Mouse (Mus musculus): ENCODE measurements around the gene Tstd1. TPM values are rescaled to one million over a fixed set of nuclear protein-coding genes. Genes with fewer than 3 reads are reported as not detected.

The Tstd1 gene
- polyA plus RNA-seq, 1 experiment from 2014 or later, result 7.1 TPM

DNA sequence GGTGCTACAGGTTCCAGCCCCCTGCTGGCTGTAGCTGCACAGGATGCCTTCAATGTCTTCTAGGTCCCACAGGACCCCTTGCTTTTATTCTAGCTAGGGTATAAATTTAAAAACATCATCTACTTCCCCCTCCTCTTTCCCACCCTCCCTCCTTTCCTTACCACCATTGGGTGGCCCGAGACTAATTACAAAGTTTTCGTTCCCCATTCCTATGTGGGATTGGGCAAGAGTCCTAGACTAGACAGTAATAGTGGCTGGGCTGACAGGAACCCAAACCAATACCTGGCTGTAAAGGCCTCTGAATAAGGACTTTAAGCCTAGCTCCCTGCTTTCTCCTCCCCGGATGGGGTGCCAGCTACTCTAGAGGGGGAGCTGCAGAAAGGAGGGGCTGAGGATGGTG, 44.5 kb downstream of the Tstd1 start:
- Histone ChIP-seq H3K4me3 (ENCODE audit: low read depth, low read length) (no peak overlapping the region), H3K9me3 (ENCODE audit: low read length) (no peaks in the 10 kb centered on the region), H3K4me2 (replicated peaks; ENCODE audit: low read depth, low read length) (no peak overlapping the region), H3K27me3 (replicated peaks; ENCODE audit: insufficient read depth, low read length) (no peaks in the 10 kb centered on the region), H3K4me1 (ENCODE audit: insufficient read depth, low read depth, low read length) (no peaks in the 10 kb centered on the region), H3K36me3 (ENCODE audit: insufficient read depth, low read length) (peaks cover 21% of the 10 kb centered on the region), H3K9ac (replicated peaks; ENCODE audit: low read depth) (no peak overlapping the region), H3K27ac (ENCODE audit: low read length) (no peak overlapping the region)
- 85% methylated on average over 3 of the region's 3 CpGs for WGBS
- ATAC-seq (no peak), DNase-seq (ENCODE audit: low spot score) (no peak)
- TF ChIP-seq CTCF (IDR thresholded peaks at IDR 0.05), result peak; percentile 27; the same call in 1 of the 2 replicates
- no peak for TF ChIP-seq EP300 (IDR thresholded peaks at IDR 0.05)

DNA sequence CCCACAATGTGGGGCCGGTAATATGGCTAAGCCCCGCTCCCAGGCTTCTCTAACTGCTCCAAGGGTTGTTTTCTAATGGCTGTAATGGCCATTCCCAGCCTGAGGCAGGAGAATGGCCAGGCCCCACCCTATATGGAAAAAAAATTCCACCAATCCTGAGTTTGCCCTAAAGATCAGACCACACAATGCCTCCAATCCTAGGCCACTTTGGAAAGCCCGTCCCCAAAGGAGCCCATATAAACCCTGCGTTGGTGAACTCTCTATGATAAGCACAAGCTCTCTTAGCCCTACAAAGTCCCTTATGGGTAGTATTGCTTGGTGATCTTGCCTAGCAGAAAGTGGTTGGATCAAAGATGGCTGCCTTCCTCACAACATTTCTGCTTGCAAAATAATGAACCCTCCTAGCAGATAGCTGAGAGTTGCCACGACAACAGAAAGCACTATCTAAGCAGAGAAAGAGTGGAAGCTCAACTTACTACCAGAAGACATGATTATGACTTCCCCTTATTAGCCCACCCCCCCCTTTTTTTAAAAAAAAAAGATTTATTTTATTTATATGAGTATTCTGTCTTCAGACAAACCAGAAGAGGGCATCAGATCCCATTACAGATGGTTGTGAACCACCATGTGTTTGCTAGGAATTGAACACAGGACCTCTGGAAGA, 47.2 kb downstream of the Tstd1 start:
- H3K9ac ChIP-seq (replicated peaks; ENCODE audit: low read depth), result no peak overlapping the region
- WGBS, result 93% methylated on average over 5 of the region's 5 CpGs
- DNase-seq (ENCODE audit: low spot score), result no peak

DNA sequence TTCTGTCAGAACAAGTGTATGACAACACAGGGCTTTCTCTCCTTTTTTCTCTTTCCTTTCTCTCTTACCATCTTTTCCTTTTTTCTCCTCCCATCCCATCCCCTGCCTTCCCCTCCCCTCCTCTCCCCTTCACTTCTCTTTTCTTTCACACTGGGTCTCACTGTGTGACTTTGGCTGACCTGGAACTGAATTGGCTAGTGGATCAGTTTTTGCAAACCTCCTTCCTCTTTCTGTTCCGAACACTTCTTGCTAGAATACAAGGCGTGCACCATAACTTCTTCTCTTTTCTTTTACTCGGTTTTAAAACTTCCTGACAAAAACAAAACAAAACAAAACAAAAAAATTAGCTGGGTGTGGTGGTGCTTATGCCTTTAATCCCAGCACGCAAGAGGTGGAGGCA, 47.9 kb downstream of the Tstd1 start:
- no peak overlapping the region for H3K4me3 ChIP-seq (ENCODE audit: low read depth, low read length)
- no peak for TF ChIP-seq CTCF (IDR thresholded peaks at IDR 0.05)
- TF ChIP-seq EP300 (IDR thresholded peaks at IDR 0.05), result no peak
- H3K27me3 ChIP-seq (replicated peaks; ENCODE audit: insufficient read depth, low read length), result no peaks in the 10 kb centered on the region
- H3K9ac ChIP-seq (replicated peaks; ENCODE audit: low read depth), result no peak overlapping the region
- ATAC-seq (no peak), DNase-seq (ENCODE audit: low spot score) (no peak)
- peaks cover 16% of the 10 kb centered on the region for H3K36me3 ChIP-seq (ENCODE audit: insufficient read depth, low read length)
- no peaks in the 10 kb centered on the region for H3K9me3 ChIP-seq (ENCODE audit: low read length)
- 76% methylated on average over 4 of the region's 4 CpGs for WGBS
- H3K27ac ChIP-seq (ENCODE audit: low read length), result no peak overlapping the region
- no peaks in the 10 kb centered on the region for H3K4me1 ChIP-seq (ENCODE audit: insufficient read depth, low read depth, low read length)
- no peak overlapping the region for H3K4me2 ChIP-seq (replicated peaks; ENCODE audit: low read depth, low read length)

More for the DNA sequence above, 47.2 kb downstream of the Tstd1 start:
- H3K4me3 ChIP-seq (ENCODE audit: low read depth, low read length), result no peak overlapping the region
- no peak overlapping the region for H3K27ac ChIP-seq (ENCODE audit: low read length)
- no peaks in the 10 kb centered on the region for H3K27me3 ChIP-seq (replicated peaks; ENCODE audit: insufficient read depth, low read length)
- H3K36me3 ChIP-seq (ENCODE audit: insufficient read depth, low read length), result peaks cover 17% of the 10 kb centered on the region
- TF ChIP-seq CTCF (IDR thresholded peaks at IDR 0.05) (no peak), EP300 (IDR thresholded peaks at IDR 0.05) (no peak)
- H3K4me2 ChIP-seq (replicated peaks; ENCODE audit: low read depth, low read length), result no peak overlapping the region
- no peak for ATAC-seq
- H3K4me1 ChIP-seq (ENCODE audit: insufficient read depth, low read depth, low read length), result no peaks in the 10 kb centered on the region
- no peaks in the 10 kb centered on the region for H3K9me3 ChIP-seq (ENCODE audit: low read length)

DNA sequence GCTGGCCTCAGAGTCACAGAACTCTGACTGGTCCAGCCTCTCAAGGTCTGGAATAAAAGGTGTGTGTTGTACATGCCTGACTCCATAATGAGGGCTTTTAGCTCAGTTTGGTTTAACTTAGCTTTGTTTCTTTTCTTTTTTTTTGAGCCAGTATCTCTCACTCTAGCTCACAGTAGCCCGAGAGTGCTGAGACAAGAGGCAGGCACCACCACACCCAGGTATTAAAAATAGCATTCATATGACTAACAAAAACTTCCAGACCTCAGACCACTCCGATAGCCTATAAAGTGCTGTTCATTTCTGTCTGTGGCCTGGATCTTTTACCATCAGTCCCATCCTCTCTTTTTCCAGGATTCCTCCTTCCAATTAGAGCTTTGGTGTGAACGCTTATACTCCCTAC, 51.0 kb downstream of the Tstd1 start:
- H3K9me3 ChIP-seq (ENCODE audit: low read length), result no peaks in the 10 kb centered on the region
- peak; percentile 56 for DNase-seq (ENCODE audit: low spot score)
- H3K4me2 ChIP-seq (replicated peaks; ENCODE audit: low read depth, low read length), result no peak overlapping the region
- H3K27me3 ChIP-seq (replicated peaks; ENCODE audit: insufficient read depth, low read length), result no peaks in the 10 kb centered on the region
- TF ChIP-seq CTCF (IDR thresholded peaks at IDR 0.05), result no peak
- no peak; the same call in 1 of the 2 replicates for TF ChIP-seq EP300 (IDR thresholded peaks at IDR 0.05)
- H3K4me1 ChIP-seq (ENCODE audit: insufficient read depth, low read depth, low read length), result 0 out of 2 replicates have a peak, but pooled peaks cover 2% of the 10 kb centered on the region
- peak; percentile 22; the same call in 1 of the 2 replicates for ATAC-seq
- 56% methylated on average over 3 of the region's 3 CpGs for WGBS
- no peak overlapping the region for H3K4me3 ChIP-seq (ENCODE audit: low read depth, low read length)
- H3K27ac ChIP-seq (ENCODE audit: low read length), result peak overlapping the region; percentile 67
- H3K36me3 ChIP-seq (ENCODE audit: insufficient read depth, low read length), result no peaks in the 10 kb centered on the region
- no peak overlapping the region for H3K9ac ChIP-seq (replicated peaks; ENCODE audit: low read depth)

Other genes with a start within 250 kb of the Tstd1 start
- 3.3 and 4.4 TPM in 2 replicates for gene Pcp4l1, start 222.6 kb upstream of the Tstd1 start, polyA plus RNA-seq (2015; fragmentation: Nextera tagmentation; extraction: Ambion mirVana)
- 0.07 and 0.08 TPM in 2 replicates for gene Nr1i3, start 204.9 kb upstream of the Tstd1 start, polyA plus RNA-seq (2015; fragmentation: Nextera tagmentation; extraction: Ambion mirVana)
- 14.9 and 17.1 TPM in 2 replicates for gene Tomm40l, start 196.4 kb upstream of the Tstd1 start, polyA plus RNA-seq (2015; fragmentation: Nextera tagmentation; extraction: Ambion mirVana)
- 2.3 and 5.5 TPM in 2 replicates for gene Apoa2, start 193.8 kb upstream of the Tstd1 start, polyA plus RNA-seq (2015; fragmentation: Nextera tagmentation; extraction: Ambion mirVana)
- gene Fcer1g, start 184.5 kb upstream of the Tstd1 start, polyA plus RNA-seq (2015; fragmentation: Nextera tagmentation; extraction: Ambion mirVana), result 121 and 130 TPM in 2 replicates
- gene Adamts4, start 168.5 kb upstream of the Tstd1 start, polyA plus RNA-seq (2015; fragmentation: Nextera tagmentation; extraction: Ambion mirVana), result 2.7 and 3.3 TPM in 2 replicates
- gene Ndufs2, start 167.5 kb upstream of the Tstd1 start, polyA plus RNA-seq (2015; fragmentation: Nextera tagmentation; extraction: Ambion mirVana), result 172 and 188 TPM in 2 replicates
- gene B4galt3, start 148.5 kb upstream of the Tstd1 start, polyA plus RNA-seq (2015; fragmentation: Nextera tagmentation; extraction: Ambion mirVana), result 68.4 and 77.0 TPM in 2 replicates
- gene Ppox, start 137.7 kb upstream of the Tstd1 start, polyA plus RNA-seq (2015; fragmentation: Nextera tagmentation; extraction: Ambion mirVana), result 28.4 and 30.6 TPM in 2 replicates
- gene Usp21, start 130.9 kb upstream of the Tstd1 start, polyA plus RNA-seq (2015; fragmentation: Nextera tagmentation; extraction: Ambion mirVana), result 38.3 and 40.9 TPM in 2 replicates
- gene Ufc1, start 123.8 kb upstream of the Tstd1 start, polyA plus RNA-seq (2015; fragmentation: Nextera tagmentation; extraction: Ambion mirVana), result 95.4 and 100 TPM in 2 replicates
- 43.0 and 44.4 TPM in 2 replicates for gene Dedd, start 89.7 kb upstream of the Tstd1 start, polyA plus RNA-seq (2015; fragmentation: Nextera tagmentation; extraction: Ambion mirVana)
- 39.9 and 45.5 TPM in 2 replicates for gene Nit1, start 73.2 kb upstream of the Tstd1 start, polyA plus RNA-seq (2015; fragmentation: Nextera tagmentation; extraction: Ambion mirVana)
- gene Pfdn2, start 73.2 kb upstream of the Tstd1 start, polyA plus RNA-seq (2015; fragmentation: Nextera tagmentation; extraction: Ambion mirVana), result 64.1 and 72.7 TPM in 2 replicates
- gene Klhdc9, start 58.1 kb upstream of the Tstd1 start, polyA plus RNA-seq (2015; fragmentation: Nextera tagmentation; extraction: Ambion mirVana), result 4.0 and 4.5 TPM in 2 replicates
- 10.1 and 10.2 TPM in 2 replicates for gene Nectin4, start 48.8 kb upstream of the Tstd1 start, polyA plus RNA-seq (2015; fragmentation: Nextera tagmentation; extraction: Ambion mirVana)
- 3.5 and 4.1 TPM in 2 replicates for gene Arhgap30, start 29.9 kb upstream of the Tstd1 start, polyA plus RNA-seq (2015; fragmentation: Nextera tagmentation; extraction: Ambion mirVana)
- 66.4 and 67.7 TPM in 2 replicates for gene Usf1, start 7.6 kb upstream of the Tstd1 start, polyA plus RNA-seq (2015; fragmentation: Nextera tagmentation; extraction: Ambion mirVana)
- 177 and 239 TPM in 2 replicates for gene F11r, start 18.7 kb downstream of the Tstd1 start, polyA plus RNA-seq (2015; fragmentation: Nextera tagmentation; extraction: Ambion mirVana)
- gene Alyref2, start 84.6 kb downstream of the Tstd1 start, polyA plus RNA-seq (2015; fragmentation: Nextera tagmentation; extraction: Ambion mirVana), result 13.7 and 14.8 TPM in 2 replicates
- gene Itln1, start 116.4 kb downstream of the Tstd1 start, polyA plus RNA-seq (2015; fragmentation: Nextera tagmentation; extraction: Ambion mirVana), result not detected in 2 replicates
- gene Cd244a, start 140.3 kb downstream of the Tstd1 start, polyA plus RNA-seq (2015; fragmentation: Nextera tagmentation; extraction: Ambion mirVana), result 1.7 and 1.8 TPM in 2 replicates
- 0.55 and 0.84 TPM in 2 replicates for gene Ly9, start 188.5 kb downstream of the Tstd1 start, polyA plus RNA-seq (2015; fragmentation: Nextera tagmentation; extraction: Ambion mirVana)
- 0.55 and 0.56 TPM in 2 replicates for gene Slamf7, start 234.2 kb downstream of the Tstd1 start, polyA plus RNA-seq (2015; fragmentation: Nextera tagmentation; extraction: Ambion mirVana)

All from lung, postnatal 0 days (tissue).